Mouse (Mus musculus) cerebellum, adult 11-12 months (tissue): ENCODE measurements at regions not wholly inside any gene's neighbourhood (a gene's known extent, or its start where the extent isn't known, plus 50 kb on each side); places are given as distances from the start of the nearest gene placed in this dataset.

Source experiments
- DNase-seq: peaks from one replicate; pipeline ENCODE4 v3.0.0; 2022

GRCm38 (mm10) chr9:69705942-69706341, 54.8 kb downstream of the Foxb1 start:
- DNase-seq = no peak

DNA sequence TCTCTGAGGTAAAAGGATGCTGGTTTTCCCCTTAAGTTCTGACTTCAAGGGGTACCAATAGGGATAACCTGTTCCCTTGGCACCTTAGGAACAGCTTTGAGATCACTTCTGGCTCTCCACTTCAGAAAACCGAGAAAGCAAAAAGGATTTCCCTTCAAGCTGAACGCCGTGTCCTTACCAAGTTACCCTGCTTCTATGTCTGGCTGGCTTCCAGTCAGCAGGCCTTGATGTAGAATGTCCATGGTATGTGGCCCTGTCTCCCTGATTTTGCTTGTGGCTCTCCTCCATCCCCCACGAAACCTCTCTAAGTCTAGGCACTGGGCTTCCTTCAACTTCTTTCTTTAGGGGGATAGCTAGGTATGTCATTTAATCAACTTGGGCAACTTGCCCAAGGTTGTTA, 55.7 kb downstream of the Foxb1 start:
- no peak for DNase-seq

GRCm38 (mm10) chr9:69703731-69704130, 57.0 kb downstream of the Foxb1 start:
- DNase-seq = no peak

DNA sequence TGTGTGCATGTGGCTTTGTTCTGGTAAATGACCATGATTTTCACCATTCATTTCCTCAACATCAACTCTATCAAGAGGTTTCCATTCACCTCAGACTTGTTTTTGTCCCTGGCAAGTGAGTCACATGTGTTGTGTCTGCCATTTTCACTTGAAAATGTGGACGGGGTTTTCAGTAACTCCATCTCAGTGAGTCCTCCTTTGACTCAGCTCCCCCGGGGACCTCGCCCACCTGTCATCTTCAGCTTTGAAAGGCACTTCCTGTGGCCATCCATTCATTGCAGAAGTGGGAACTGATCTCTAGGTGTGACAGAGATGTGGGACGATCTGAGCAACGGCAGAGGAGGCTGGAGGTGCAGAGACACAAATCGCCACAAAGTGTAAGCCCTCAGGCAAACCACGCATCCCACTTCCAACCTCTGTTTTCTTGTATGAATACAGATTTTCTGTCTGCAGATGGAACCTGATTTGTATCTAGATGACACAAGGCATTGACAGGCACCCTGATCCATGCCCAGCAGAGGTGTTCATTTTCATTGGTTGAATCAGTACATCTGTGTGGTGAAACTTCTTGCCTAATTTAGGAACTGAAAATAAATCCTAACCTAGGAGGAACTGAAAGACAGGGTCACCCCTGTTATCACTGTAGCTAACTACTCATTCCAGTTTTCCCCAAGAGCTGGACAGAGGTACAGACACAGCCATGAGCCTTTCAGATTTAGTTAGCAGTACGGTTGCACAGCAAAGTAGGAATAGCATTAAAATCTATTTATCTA, 58.4 kb downstream of the Foxb1 start:
- no peak for DNase-seq

DNA sequence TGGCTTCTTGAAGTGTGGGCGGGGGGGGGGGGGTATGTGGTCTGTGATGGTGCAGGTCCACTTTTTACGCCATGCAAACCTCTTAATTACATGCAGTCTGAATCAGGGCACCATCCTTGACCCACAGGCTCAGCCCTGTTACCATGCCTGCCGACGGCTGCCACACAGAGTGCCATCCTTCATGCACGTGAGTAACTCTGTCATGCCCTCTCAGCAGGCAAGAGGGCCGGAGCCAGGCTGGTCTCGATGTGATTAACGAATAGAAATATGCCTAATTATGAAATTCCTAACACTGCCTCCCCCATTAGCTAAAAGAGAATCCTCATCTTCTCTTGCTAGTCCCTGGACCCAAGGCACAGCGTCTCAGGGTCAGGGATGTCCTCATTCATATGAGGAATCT, 60.0 kb downstream of the Foxb1 start:
- DNase-seq = no peak

DNA sequence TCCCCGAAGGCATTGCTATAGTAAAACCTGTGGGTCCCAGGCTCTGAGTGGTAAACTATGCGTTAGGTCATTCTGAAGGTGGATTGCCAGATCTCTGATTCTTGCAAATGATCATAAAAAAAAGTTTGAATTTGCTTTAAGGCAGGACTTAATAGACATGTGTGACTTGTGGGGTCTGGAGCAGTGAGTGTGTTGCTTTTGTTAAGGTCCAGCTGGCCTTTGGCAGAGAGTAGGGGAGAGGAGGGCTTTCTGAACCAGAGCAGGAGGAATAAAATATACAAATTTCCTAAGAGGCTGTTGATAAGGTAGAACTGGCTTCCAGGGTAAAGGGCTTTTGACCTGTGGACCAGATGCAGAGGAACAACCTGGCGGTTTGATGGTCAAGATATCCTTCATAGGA, 69.0 kb downstream of the Foxb1 start:
- no peak for DNase-seq

DNA sequence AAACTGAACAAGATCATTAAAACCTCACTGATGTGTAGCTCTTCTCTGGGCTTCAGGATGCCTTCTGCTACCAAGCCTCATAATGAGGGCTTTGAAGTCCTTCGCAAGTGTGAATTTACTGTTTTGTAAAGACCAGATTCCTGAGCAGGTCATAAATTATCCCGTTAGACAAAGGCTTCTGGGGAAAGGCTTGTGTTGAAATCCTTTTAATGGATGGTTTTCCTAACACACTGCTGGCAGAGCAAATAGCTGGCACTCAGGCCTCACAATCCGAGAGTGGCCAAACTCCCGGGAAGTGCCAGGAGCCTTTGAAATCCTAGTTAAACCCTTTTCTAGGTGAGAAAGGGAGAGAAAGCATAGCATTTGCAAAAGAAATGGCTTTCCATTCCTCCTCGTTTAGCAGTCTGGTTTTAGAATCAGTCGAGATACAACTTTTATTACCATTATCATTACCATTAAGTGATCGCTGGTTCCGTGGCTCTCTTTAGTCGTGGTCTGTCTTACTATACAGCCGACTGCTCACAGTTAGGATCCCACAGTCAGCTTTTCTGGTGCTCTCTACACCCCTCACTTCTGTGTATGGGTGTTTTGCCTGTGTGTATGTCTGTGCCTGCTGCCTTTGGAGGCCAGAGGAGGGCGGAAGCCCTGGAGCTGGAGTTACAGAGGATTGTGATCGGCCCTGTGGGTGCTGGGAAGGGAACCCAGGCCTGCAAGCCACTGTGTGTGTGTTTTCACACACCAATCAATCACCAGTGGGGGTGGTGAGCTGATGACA, 73.2 kb downstream of the Foxb1 start:
- no peak for DNase-seq

DNA sequence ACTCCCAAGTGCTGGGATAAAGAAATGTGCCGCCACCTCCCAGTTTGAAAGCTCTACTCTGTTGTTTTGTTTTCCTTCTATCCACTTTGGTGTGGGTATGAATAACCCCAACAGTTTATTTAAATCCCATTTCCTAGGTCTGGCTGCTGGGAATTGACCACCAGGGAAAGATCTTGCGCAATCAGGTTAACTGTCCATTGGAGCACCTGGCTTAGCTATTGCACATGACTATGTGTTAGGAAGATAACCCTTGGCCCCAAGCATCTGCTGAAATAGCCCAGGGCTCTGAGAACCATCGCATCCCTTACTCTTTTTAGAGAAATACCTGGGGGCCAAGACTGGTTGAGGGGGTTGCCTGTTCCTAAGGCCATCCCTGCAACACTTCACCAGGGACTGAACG, 74.0 kb downstream of the Foxb1 start:
- DNase-seq = no peak

DNA sequence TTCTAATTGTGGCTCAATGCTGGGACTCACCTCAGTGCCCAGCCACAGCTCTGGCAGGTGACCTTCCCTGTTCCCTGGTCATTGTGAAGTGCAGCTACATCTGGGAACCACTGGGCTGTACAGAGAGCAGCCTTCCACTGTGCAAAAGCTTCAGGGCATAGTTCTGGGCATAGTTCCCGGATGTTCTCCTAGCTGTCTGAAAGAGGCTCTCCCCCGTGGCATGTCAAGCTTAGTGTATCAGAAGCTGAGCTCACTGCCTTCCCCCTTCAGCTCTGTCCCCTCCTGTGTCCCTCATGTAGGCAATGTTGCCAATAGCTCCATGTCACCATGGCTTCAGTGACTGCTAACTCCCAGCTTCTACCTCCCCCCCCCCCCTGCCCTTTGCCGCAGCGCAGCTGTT, 75.1 kb downstream of the Foxb1 start:
- DNase-seq = no peak

- DNase-seq = no peak
Measured at GRCm38 (mm10) chr9:69681372-69682213, 79.1 kb downstream of the Foxb1 start.

GRCm38 (mm10) chr9:69678634-69679033, 82.1 kb downstream of the Foxb1 start:
- no peak for DNase-seq

GRCm38 (mm10) chr9:69673463-69674105, 87.2 kb downstream of the Foxb1 start:
- no peak for DNase-seq

GRCm38 (mm10) chr9:69672657-69673462, 87.9 kb downstream of the Foxb1 start:
- DNase-seq = no peak

GRCm38 (mm10) chr9:69671199-69671598, 89.5 kb downstream of the Foxb1 start:
- DNase-seq = no peak

DNA sequence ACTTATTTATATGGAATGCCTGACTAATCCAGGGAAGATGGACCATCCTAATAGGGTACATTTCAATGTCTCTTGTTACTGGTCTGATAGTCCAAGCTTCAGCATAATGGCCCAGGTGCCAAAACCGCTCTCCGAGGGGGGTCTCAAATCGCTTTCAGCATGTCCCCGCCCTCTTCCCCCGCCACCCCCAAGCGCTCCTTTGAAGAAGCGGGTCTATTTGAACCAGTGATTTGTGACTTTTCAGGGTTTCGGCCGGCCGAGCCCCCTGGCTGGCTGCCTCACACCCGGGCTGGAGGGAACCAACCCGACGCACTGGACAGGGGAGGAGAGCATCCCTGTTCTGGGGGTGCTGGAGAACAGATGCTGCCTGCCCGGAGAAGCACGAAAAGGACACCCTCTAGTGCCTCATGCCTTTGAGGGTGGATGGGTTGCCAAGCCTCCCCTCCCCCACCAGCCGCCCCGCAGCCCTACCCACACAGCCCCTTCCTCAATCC, 90.1 kb downstream of the Foxb1 start:
- no peak for DNase-seq

DNA sequence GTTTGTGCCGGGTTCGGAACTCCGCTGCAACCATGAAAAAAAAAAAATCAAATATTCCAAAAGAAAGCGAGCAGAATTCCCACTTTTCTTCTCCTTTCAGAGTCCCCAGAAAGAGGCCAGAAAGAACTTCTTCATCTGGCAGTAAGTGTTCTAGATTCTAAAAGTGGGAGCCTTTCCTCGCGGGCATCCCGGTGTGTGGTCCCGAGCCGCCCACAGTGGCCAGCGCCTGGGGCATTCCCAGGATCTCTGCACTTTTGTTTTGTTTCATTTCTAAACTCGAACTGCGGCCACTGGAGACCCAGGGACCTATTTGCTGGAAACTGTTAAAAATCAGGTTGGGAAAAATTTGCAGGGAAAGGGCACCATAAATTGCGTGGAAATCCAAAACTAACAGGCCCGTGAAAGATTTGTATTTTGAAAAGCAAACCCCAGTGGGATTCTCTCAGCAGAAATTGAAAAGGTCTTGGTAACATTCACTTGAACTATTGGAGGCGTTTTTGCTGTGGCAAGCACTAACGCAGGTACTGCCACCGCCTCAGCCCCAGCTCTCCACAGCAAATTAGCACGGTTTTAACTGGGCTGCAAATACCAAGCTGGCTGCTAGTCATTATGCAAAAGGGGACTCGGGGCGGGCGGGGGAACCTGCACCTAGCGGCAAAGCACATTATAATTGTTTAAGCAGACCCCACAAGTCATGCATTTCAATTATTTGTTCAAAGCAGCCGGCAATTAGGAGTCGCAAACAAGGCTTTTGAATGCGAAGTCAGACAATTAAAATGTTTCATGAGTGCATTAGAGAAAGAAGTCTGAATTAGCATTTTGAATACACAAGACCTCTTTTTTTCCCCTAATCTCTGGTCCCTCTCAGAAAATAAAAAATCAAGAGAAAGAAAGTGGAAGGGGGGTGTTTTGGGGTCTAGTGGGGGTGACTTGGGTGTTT, 90.9 kb downstream of the Foxb1 start:
- no peak for DNase-seq

DNA sequence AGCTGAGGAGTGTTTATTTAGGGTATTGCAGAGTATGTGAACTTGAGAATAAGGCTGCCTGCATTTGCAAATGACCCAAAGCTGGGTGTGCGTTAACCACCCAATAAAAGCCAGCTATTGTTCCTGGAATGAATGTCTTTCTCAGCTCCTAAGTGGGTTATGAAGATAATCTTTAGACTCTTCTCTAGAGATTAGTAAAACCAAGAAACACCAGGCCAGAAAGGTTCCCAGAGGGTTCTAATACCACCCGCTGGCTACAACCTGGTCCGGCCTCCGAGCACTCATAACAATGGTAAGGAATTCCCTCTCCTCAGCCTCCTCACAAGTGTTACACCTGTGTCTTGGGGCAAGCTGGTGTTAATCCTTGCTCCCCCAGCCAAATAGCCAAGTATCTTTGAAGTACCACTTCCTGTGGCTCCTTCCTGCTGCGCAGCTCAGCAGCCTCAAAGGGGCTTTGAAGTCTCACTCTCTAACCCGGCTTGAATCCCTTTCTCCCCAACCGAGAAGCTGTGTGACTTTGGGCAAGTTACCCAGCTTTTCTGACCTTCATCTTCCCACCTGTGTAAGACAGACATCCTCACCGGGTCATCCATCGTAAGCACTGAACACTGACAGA, 92.2 kb downstream of the Foxb1 start:
- DNase-seq = no peak

- DNase-seq = no peak
Measured at GRCm38 (mm10) chr9:69667064-69667533, 93.6 kb downstream of the Foxb1 start.

- DNase-seq = no peak
Measured at GRCm38 (mm10) chr9:69664201-69664600, 96.5 kb downstream of the Foxb1 start.

- no peak for DNase-seq
Measured at GRCm38 (mm10) chr9:69662394-69662793, 98.3 kb downstream of the Foxb1 start.
